Mouse (Mus musculus): ENCODE measurements around the gene Sptbn2. TPM values are rescaled to one million over a fixed set of nuclear protein-coding genes. Genes with fewer than 3 reads are reported as not detected.
"Not testable (repeated sequence)": the region's sequence is repeated elsewhere in the genome, so short reads cannot be mapped to it uniquely, and the experiment has no call there.

Sptbn2 gene
- polyA plus RNA-seq, 1 experiment = not detected

DNA sequence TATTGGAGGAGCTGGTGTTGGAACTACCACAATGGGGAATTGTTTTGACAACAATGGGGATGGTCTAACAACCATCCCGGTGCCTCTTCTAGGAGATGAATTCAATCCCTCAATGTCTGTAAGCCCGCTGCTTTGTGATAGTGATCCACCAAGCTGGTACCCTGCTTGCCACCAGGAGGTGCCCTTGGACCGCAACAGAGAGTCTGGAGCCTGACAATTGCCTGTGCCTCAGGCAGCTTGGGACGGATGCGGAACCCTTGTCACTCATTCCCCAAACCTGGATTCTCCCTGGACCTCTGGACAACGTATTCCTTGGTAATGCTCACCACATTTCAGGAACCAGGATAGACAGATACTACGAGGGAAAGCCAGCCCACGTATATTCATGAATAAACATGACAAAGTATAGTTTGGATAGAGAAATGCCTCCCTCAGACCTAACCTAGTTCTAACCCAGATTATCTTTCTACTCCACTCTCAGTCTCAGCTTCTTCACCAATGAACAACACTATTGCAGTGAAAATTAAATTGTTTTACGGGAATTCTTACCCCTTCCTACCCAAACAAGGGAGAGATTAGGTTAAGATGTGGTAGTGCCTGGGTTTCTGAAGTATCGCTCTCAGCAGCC lies 44.7 kb downstream of the Sptbn2 start:
- H3K9me3 ChIP-seq (ENCODE audit: control insufficient read depth, low read length) = no peaks in the 10 kb centered on the region
- TF ChIP-seq GATA1 (IDR thresholded peaks at IDR 0.05; ENCODE audit: low read length) = no peak
- TF ChIP-seq TAL1 (IDR thresholded peaks at IDR 0.05; ENCODE audit: low read length) = no peak
- H3K36me3 ChIP-seq (ENCODE audit: control insufficient read depth) = peaks cover 25% of the 10 kb centered on the region
- H3K27me3 ChIP-seq (ENCODE audit: control insufficient read depth) = no peaks in the 10 kb centered on the region
- peak overlapping the region; percentile 82 for H3K4me3 ChIP-seq (replicated peaks)
- H3K4me1 ChIP-seq (ENCODE audit: control insufficient read depth) = peaks cover 28% of the 10 kb centered on the region

DNA sequence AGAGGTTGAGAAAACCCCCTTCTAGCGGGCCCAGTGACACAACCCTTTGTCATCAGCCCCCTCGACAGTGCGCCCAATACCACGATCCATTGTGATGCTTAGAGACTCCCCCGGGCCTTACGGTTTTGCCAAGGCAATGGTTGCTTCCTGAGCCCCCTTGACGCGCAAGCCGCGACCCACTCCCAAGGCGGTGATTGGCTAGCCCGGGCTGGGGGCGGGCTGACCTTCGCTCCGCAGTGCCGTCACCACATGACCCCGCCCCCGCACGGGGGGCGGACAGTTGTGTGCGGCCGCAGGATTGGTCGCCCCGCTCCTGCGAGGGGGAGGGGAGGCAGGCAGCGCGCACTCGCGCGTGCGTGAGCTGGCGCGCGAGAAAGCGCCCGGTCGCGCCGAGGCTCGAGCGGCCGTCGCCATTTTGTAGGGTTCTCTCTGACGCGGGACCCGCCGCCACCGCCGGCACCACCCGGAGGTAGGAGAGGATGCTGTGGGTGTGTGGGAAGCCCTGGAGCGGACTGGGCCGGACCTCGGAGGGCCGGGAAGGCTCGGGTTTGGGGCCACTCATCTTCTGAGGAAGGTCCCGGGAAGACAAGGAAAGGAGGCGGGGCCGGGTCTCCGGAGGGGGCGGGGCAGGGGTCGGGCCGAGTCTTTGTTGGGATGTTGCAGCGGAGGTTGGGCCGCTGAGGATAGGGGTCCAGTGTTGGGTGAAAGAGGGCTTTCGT lies 45.4 kb downstream of the Sptbn2 start, which contains the start of gene Rbm4b:
Rbm4b (plus strand) TSS at position 305 of the 719 bp plus-strand sequence.
- TF ChIP-seq TAL1 (IDR thresholded peaks at IDR 0.05; ENCODE audit: low read length) (no peak), GATA1 (IDR thresholded peaks at IDR 0.05; ENCODE audit: low read length) (no peak)
- peak within 1 kb of the TSS; percentile 82 for H3K4me3 ChIP-seq (replicated peaks)
- no peaks in the 10 kb centered on the region for H3K9me3 ChIP-seq (ENCODE audit: control insufficient read depth, low read length)
- H3K4me1 ChIP-seq (ENCODE audit: control insufficient read depth) = peaks cover 28% of the 10 kb centered on the region
- peaks cover 32% of the 10 kb centered on the region for H3K36me3 ChIP-seq (ENCODE audit: control insufficient read depth)
- H3K27me3 ChIP-seq (ENCODE audit: control insufficient read depth) = no peaks in the 10 kb centered on the region

DNA sequence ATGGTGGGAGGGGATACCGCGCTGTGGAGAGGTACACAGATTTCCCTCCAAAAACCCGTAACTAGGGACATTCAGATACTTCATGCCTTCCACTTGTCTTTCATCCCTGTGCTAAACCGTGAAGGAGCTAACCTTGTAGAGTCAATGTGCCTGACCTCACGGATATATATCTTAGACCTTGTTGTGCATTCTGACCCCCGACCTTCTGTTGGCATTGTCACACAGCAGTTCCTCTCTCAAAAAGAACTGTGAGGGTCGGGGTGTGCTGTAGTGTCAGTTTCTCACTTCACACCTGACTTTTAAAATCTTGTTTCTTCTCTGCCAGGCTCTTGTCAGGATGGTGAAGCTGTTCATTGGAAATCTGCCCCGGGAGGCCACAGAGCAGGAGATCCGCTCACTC lies 46.0 kb downstream of the Sptbn2 start:
- Histone ChIP-seq H3K36me3 (ENCODE audit: control insufficient read depth) (peaks cover 38% of the 10 kb centered on the region), H3K4me1 (ENCODE audit: control insufficient read depth) (peaks cover 28% of the 10 kb centered on the region), H3K9me3 (ENCODE audit: control insufficient read depth, low read length) (no peaks in the 10 kb centered on the region), H3K4me3 (replicated peaks) (peak overlapping the region; percentile 82), H3K27me3 (ENCODE audit: control insufficient read depth) (no peaks in the 10 kb centered on the region)
- TF ChIP-seq GATA1 (IDR thresholded peaks at IDR 0.05; ENCODE audit: low read length) = no peak

DNA sequence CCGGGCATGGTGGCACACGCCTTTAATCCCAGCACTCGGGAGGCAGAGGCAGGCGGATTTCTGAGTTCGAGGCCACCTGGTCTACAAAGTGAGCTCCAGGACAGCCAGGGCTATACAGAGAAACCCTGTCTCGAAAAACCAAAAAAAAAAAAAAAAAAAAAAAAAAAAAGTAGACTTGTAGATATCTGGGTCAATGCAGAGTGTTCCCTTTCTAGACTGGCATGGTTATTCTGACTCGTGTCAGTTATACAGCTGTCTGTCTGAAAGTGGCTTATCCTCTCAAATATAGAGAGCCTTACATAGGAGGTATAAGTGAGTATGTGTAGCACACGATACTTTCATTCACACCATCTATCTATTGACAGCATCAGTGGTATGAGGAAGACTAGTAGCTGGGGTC lies 49.6 kb downstream of the Sptbn2 start:
- H3K9me3 ChIP-seq (ENCODE audit: control insufficient read depth, low read length); H3K27me3 ChIP-seq (ENCODE audit: control insufficient read depth); H3K4me3 ChIP-seq (replicated peaks): not testable (repeated sequence)
- H3K36me3 ChIP-seq (ENCODE audit: control insufficient read depth) = peaks cover 74% of the 10 kb centered on the region
- peaks cover 28% of the 10 kb centered on the region for H3K4me1 ChIP-seq (ENCODE audit: control insufficient read depth)

DNA sequence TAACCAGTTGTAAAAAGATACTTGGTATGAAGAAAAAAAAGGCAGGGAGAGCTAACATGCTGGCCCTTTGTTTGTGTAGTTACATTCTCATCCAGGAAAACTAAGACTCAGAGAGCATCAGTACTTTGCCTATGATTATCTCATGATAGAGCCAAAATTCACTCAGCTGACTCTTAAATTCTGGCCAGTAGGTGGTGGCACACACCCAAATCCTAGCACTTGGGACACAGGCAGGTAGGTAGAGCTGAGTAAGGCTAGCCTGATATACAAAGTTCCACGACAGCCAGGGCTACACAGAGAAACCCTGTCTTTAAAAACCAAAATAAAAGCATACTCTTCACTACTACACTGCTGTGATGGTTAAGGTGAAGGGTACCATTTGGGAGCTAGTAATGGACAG lies 51.9 kb downstream of the Sptbn2 start:
- Histone ChIP-seq H3K36me3 (ENCODE audit: control insufficient read depth) (peaks cover 90% of the 10 kb centered on the region), H3K9me3 (ENCODE audit: control insufficient read depth, low read length) (no peaks in the 10 kb centered on the region), H3K27me3 (ENCODE audit: control insufficient read depth) (no peaks in the 10 kb centered on the region), H3K4me3 (replicated peaks) (no peak overlapping the region), H3K4me1 (ENCODE audit: control insufficient read depth) (peaks cover 9% of the 10 kb centered on the region)
- TF ChIP-seq GATA1 (IDR thresholded peaks at IDR 0.05; ENCODE audit: low read length) (no peak), TAL1 (IDR thresholded peaks at IDR 0.05; ENCODE audit: low read length) (no peak)

DNA sequence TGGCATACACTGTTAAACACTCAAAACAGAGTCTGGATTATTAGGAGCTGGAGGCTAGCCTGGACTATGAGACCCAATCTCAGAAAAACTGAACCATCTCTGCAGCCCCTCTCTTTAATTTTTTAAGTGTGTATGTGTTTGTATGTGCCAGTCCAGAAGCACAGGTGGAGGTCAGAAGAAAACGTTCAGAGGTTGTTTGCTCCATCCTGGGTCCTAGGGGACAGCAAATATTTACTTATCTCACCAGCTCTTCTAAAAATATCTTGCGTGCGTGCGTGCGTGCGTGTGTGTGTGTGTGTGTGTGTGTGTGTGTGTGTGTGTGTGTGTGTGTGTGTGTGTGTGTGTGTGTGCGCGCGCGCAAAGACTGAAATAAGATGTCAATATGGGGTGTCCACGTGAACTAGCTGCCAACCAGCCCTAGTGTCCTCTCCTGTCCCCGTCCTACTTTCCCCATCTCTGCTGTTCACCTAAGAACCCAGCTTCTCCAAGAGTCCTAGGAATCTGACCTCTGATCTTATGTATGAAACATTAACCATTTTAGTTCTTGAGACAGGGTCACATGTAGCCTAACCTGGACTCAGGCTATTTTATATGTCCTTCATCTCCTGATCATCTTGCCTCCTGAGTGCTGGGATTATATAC lies 56.7 kb downstream of the Sptbn2 start:
- Histone ChIP-seq H3K27me3 (ENCODE audit: control insufficient read depth) (no peaks in the 10 kb centered on the region), H3K9me3 (ENCODE audit: control insufficient read depth, low read length) (no peaks in the 10 kb centered on the region), H3K36me3 (ENCODE audit: control insufficient read depth) (peaks cover 98% of the 10 kb centered on the region), H3K4me1 (ENCODE audit: control insufficient read depth) (no peaks in the 10 kb centered on the region; the same call in 1 of the 2 replicates), H3K4me3 (replicated peaks) (no peak overlapping the region)
- TF ChIP-seq TAL1 (IDR thresholded peaks at IDR 0.05; ENCODE audit: low read length) = no peak
- TF ChIP-seq GATA1 (IDR thresholded peaks at IDR 0.05; ENCODE audit: low read length) = no peak

DNA sequence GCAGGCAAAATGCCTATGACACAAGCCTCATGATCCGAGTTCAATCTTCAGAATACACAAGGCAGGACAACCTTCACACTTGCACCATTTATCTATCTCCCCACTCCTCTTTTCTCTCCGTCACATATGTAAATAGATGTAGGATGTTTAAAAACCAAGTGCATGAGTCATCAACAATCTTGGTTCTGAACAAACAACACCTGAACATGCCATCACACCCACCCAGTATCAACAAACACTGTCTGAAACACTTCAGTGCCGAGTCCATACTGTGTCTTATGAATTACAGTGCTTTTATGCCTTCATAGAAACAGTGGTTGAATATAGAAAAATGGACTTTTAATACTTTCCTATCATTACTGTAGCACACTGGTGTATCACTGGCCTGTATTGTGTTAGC lies 61.8 kb downstream of the Sptbn2 start:
- H3K36me3 ChIP-seq (ENCODE audit: control insufficient read depth) = peaks cover 99% of the 10 kb centered on the region
- H3K4me1 ChIP-seq (ENCODE audit: control insufficient read depth) = no peaks in the 10 kb centered on the region; the same call in 1 of the 2 replicates
- H3K4me3 ChIP-seq (replicated peaks) = no peak overlapping the region
- H3K9me3 ChIP-seq (ENCODE audit: control insufficient read depth, low read length) = no peaks in the 10 kb centered on the region
- no peaks in the 10 kb centered on the region for H3K27me3 ChIP-seq (ENCODE audit: control insufficient read depth)
- TF ChIP-seq TAL1 (IDR thresholded peaks at IDR 0.05; ENCODE audit: low read length) = no peak
- no peak for TF ChIP-seq GATA1 (IDR thresholded peaks at IDR 0.05; ENCODE audit: low read length)

DNA sequence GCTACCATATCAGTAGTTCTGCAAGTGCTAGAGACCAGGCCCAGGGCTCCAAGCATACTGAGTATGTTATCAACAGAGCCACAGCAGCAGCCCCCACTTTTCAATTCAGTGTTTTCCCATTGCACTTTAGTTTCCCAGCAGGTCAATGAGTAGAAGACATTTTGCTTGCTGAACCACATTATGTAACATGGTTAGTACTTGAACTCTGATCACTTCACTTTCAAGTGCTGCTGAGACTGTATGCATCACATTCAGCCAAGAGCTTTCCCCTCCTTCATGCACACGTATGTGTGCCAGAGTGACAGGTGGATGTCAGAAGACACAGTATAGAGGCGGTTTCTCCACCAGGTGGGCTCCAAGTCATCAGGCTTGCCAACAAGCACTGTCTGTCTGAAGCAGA lies 71.9 kb downstream of the Sptbn2 start:
- peaks cover 100% of the 10 kb centered on the region for H3K36me3 ChIP-seq (ENCODE audit: control insufficient read depth)
- H3K9me3 ChIP-seq (ENCODE audit: control insufficient read depth, low read length) = no peaks in the 10 kb centered on the region
- no peak overlapping the region for H3K4me3 ChIP-seq (replicated peaks)
- H3K27me3 ChIP-seq (ENCODE audit: control insufficient read depth) = no peaks in the 10 kb centered on the region
- TF ChIP-seq TAL1 (IDR thresholded peaks at IDR 0.05; ENCODE audit: low read length) (no peak), GATA1 (IDR thresholded peaks at IDR 0.05; ENCODE audit: low read length) (no peak)
- H3K4me1 ChIP-seq (ENCODE audit: control insufficient read depth) = peaks cover 10% of the 10 kb centered on the region

DNA sequence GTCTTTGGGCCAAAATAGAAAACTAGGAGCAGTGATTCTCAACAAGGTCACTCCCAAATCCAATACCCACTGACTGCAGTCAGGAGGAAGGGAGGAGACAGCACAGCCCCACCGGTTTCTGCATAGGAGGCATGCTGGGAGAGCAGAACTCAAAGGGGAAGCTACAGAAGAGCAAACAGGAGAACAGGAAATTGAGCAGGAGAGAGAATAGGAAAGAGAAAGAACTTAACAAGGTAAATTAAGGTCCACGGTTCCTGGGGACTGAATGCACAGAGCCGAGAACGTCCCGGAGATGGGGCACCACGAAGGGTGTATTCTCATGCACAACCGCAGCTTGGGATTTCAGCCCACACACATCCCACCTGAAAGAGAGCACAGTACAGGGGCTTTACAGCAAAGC lies 74.2 kb downstream of the Sptbn2 start:
- H3K9me3 ChIP-seq (ENCODE audit: control insufficient read depth, low read length) = no peaks in the 10 kb centered on the region
- TF ChIP-seq TAL1 (IDR thresholded peaks at IDR 0.05; ENCODE audit: low read length) = no peak
- TF ChIP-seq GATA1 (IDR thresholded peaks at IDR 0.05; ENCODE audit: low read length) = no peak
- H3K36me3 ChIP-seq (ENCODE audit: control insufficient read depth) = peaks cover 99% of the 10 kb centered on the region
- H3K4me1 ChIP-seq (ENCODE audit: control insufficient read depth) = peaks cover 15% of the 10 kb centered on the region
- H3K27me3 ChIP-seq (ENCODE audit: control insufficient read depth) = no peaks in the 10 kb centered on the region
- H3K4me3 ChIP-seq (replicated peaks) = no peak overlapping the region
